Mouse (Mus musculus) hematopoietic stem cell, adult 5-6 weeks (primary cell): ENCODE measurements around the gene Syna. TPM values are rescaled to one million over a fixed set of nuclear protein-coding genes. Genes with fewer than 3 reads are reported as not detected.

ENCODE experiments used
- ATAC-seq, 2 experiments: fragments of 125-278 bp in 1 of 2; replicated peaks in 1 of 2; 2 replicates each; pipeline ENCODE4 v1.8.0; 2016 to 2017; ENCODE audit warnings: inconsistent platforms in 2 of 2, mild to moderate bottlenecking in 2 of 2, moderate number of reproducible peaks in 2 of 2, low read depth in 1 of 2, moderate TSS enrichment in 1 of 2; ENCODE audit not compliant: low FRiP score in 2 of 2, poor library complexity in 2 of 2, severe bottlenecking in 2 of 2, insufficient read depth in 1 of 2, low TSS enrichment in 1 of 2
- total RNA-seq: library from RNA; stranded (forward); fragments of 172-1452, 232-1000 nt; gene quantifications from 2 replicates; pipeline ENCODE4 v1.2.3, GENCODE M21; 2017

Syna gene
- total RNA-seq, 1 experiment from 2014 or later, result not detected

DNA sequence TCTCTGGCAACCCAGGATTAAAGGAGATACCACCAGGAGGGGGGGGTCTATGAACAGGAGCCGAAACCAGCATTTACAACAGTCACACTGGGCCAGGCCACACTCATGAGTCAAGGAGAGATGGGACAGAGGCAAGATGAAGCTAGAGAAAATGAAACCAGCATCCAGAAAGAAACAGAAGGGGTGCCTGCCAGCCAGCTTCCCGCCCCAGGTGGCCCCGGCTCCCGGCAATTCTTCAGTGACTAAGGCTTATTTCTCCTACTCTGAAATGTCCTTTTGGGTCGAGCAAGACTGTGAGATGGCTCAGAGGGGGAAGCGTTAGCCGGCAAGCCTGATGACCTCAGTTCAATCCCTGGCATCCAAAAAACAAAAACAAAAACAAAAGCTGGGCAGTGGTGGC lies 13.2 kb downstream of the Syna start:
- no peak for ATAC-seq

DNA sequence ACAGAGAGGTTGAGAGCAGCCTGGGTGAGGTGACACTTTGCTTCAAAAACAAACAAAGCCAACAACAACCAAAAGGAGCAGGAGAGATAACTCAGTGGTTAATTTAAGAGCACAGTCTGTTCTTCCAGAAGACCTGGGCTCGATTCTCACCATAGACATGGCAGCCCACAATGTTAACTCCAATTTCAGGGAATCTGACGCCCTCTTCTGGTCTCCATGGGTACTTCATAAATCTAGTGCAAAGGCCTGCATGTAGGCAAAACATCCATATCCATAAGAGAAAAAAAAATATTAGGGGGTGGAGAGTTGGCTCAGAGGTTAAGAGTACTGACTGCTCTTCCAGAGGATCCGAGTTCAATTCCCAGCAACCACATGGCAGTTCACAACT lies 14.7 kb downstream of the Syna start:
- ATAC-seq, result no peak; a peak in 1 of 4 replicates

DNA sequence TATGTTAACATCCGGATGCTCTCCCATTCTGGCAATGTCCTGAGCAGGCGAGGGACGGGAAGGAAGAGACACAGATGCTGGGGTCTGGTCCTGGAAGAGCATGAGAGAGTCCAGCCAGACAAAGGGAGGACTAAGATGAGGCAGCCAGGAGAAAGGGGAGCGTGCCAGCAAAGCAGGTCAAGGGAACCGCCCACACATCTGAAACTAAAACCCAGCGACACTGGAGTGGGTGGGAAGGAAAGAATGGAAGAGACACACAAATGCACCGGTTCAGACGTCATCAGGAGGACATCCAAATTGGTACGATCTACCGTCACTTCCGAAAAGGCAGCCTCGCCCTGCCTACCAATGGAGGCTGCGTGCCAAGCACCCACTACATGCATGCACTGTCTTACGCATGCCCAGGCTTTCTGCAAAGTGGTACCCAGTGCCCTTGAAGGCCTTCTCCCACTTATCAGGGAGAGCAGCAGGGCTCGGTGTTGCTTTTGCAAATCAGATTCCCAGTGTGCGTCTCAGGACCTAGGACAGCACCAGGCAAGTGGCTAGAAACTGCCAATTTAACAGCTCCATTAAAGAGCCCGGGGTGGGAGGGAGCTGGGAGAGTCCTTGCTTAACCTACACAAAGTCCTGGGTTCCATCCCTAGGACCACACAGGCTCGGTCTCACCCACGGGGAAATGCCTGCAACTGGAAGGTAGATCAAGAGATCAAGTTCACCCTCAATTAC lies 15.3 kb downstream of the Syna start:
- ATAC-seq, result no peak

DNA sequence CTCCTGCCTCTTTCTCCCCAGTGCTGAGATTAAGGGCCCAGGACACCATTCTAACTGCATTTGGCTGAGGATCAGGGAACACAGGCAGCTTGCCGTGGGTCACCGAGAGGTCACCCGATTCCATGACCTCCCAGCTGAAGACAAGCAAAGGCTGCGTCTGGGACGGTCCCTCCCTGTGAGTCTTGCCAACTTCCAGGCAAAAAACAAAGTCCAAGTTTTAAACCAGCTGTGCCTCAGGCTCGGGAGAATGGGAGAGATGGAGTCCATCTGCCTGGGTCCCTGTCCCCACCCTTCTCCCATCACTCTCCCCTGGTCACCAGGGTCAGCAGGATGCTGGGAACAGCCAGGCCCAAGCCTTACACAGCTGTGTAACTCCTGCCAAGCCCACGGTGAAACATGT lies 18.3 kb downstream of the Syna start:
- no peak for ATAC-seq

DNA sequence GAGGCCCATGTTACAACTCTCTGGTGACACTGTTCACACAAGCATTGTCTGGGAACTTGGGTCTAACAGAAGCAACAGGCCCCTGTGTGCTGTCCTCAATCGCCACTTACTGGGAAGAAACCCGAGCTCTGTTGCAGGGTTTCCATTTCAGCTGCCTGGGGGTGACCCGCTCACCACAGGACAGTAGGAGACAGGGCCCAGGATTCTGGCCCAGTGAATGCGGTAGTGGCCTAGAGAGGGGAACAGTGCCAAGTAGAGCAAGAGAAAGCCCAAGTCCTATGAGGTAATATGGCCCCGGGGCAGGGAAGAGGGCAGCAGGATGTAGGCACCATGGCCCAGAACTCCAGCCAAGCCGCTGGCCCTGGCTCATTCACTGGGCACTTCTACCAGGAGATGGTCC lies 19.1 kb downstream of the Syna start:
- ATAC-seq, result no peak

DNA sequence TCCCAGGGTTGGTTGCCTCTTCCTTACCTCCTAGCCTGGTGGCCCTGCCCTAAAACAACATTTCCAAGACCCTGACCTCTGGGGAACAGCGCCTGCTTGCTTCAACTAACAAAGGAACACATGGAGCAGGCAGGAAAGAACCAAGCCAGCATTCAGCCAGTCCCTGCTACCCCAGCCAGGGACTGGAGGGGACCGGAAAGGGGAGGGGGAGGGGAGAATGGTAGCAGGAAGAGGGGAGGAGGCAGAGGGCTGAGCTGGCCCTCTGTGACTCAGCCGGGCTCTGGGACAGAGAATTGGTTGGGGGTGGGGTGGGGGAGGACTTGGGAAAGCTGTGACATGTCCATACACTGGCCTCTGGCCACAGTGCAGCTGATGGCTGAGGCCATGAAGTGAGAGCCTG lies 20.1 kb downstream of the Syna start:
- peak; percentile 40 to 71; a peak in 3 of 4 replicates for ATAC-seq

DNA sequence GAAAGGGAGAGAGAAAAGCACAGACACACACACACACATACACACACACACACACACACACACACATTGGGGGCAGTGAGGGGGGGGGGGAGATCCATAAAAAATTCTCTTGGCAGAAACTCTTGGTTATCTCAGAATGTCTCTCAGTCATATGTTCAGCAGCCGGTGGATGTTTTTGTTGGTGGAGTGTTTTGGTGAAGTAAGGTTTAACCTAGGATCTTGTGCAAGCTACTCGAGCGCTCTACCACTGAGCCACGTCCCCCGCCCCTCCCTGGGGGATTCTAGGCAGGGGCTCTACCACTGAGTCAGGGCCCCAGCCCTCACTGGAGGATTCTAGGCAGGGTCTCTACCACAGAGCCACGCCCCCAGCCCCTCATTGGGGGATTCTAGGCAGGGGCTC lies 23.9 kb downstream of the Syna start:
- no peak for ATAC-seq

DNA sequence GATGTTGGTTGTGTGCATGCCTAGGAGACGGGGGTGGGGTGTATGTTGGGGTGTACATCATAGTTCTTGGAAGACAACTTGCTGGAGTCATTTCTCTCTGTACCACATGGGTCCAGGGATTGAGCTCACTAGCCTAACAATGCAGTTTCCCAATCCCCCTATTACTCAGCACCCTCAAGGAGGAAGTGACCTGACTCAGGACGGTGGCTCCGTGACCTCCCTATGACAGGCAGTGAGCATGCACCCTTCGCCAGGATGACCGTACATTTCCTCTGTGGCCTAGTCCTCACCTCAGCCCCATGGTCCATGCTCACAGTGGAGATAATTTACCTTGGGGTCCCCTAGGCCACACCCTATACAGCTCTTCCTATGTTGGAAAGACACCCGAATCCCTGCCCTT lies 27.6 kb downstream of the Syna start:
- ATAC-seq, result peak; percentile 75 to 85

DNA sequence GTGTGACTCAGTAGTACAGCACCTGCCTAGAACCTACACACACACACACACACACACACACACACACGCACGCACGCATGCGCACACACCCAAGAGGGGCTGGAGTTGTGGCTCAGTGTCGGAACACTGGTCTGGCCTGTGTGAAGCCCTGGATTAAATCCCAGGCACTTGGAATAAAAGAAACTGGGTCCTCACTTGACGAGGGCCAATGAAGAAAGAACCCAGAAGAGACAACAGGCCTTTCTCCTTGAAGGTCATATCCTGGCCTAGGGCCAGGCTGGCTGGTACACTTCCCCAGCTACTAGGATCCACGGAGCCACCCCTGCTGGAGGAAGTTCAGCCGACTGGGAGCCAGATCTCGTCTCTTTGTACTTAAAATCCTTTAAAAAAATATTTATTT lies 28.4 kb downstream of the Syna start:
- no peak for ATAC-seq

DNA sequence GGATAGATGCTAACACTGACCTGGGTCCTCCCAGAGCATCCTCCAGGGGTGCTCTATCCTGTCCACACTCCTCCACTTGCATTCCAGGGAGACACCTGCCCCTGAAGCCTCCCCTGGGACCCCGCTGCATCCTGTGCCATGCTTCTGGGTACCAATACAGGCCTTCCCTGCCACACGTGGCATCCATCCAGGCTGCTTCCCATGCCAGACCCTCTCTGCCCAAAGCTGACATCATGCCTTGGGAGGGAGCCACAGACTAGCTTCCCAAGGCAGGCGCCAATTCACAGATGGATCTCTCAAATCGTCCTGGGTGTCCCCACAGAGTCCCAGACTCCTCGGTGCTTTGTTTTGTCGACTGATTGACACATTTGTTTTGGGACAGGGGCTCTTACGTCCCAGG lies 29.1 kb downstream of the Syna start:
- ATAC-seq, result no peak

DNA sequence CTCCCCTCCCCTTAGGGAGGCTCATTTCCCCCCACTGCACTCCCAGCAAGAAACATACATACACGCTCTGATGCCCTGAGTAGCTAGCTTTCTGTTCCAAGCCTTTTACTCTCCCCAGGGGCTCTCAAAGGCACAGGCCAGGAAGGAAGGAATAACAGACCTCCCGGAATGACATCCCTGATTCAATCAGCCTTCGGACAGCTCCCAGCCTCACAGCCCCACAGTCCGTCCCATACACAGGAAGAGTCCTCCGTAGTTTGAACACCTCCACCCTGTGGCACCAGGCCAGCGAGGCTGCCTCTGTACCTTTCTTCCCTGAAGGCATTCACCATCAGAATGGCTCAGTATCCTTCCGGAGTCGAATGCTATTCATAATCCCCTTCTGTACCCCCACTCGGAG lies 31.5 kb downstream of the Syna start:
- no peak for ATAC-seq

DNA sequence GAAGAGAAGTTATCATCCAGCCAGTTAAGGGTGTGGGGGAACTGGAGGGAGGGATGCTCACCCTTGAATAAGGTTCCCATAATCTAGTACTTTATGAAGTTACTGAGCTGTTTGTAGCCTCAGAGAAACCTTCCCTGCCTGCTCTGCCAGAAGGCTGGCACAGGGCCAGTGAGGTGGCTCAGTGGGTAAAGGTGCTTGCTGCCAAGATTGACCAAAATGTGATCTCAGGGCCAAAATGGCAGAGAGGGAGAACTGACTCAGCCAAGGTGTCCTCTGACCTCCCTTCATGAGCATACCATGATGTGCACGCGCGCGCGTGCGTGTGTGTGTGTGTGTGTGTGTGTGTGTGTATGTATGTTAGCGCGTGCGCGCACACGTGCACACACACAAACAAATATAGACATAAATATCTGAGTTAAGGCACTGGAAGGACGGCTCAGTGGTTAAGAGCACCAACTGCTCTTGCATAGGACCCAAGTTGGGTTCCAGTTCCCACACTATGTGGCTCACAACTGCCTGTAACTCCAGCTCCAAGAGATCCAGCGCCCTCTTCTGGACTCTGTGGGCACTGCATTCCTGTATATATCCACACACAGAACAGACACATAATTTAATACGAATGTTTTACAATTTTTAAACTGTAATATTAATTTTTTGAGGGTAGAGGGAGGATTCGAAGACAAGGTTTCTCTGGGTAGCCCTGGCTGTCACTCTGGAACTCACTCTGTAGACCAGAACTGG lies 33.8 kb downstream of the Syna start:
- ATAC-seq, result no peak

DNA sequence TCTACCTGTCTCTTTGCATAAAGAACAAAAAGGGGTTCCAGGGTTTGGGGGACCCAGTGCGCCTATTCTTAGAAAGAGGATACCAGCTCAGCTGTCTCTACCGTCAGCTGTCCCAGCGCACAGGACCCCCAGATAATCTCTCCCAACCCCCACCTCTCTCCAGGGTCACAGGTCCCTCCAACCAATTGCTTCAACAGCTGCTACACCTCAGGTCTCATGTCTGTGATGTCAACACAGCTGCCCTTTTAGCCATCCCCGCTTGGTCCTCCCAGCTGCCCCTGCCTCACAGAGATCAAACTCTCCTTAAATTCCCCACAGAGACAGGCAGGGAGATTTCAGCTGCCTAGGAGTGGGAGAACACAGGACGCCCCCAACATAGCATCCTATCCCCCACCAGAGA lies 36.2 kb downstream of the Syna start:
- no peak for ATAC-seq

DNA sequence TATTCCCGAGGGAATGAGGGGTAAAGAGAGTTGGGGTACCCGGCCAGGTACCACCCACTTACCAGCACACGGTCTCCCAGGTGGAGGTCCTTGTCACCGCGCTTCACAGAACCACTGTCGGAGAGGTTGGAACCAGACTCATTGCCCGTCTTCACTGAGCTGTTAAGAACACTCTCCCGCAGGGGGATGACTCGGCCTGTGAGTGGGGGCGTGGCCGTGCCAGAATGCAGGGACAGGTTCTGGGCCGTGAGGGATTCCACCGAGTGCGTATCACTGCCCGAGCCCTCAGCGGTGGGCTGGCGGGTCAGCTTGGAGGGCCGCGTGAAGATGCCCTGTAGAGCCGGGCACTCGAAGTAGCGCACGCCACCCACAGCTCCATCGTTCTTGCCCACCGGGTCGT lies 37.4 kb downstream of the Syna start:
- ATAC-seq, result no peak

DNA sequence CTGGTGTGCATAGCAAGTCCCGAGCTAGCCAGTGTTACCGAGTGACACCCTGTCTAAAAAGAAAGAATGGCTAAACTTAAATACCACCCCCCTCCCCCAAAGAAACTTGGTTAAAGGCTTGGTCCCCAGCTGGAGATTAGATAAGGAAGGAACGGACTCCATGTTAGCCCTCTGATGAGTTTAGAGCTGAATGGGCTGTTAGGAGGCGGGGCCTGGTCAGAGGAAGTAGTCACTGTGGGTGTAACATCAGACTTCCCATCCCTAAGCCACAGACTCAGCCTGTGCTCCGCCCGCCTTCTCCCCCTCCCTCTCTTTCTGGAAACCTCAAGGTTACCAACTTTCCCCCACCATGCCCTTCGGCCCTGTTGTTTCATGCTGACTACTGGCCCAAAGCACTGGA lies 38.2 kb downstream of the Syna start:
- peak; percentile 89 to 96 for ATAC-seq

DNA sequence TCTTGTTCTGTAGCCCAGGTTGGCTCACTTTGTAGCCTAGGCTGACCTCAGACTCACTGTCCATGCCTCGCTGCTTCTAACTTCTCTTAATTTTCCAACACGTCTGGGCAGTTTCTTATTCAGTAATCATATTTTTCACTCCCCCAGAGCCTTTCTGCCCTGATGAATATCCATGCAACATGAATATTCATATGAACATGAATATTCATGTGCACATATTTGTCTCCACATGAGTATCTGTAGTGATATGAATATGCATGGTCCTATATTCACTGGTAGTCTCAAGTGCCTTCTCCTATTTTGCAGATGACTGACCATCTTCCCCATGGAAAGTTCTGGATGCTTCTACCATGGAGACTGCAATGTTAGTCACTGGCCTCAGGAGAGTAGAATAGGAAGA lies 38.8 kb downstream of the Syna start:
- ATAC-seq, result no peak

DNA sequence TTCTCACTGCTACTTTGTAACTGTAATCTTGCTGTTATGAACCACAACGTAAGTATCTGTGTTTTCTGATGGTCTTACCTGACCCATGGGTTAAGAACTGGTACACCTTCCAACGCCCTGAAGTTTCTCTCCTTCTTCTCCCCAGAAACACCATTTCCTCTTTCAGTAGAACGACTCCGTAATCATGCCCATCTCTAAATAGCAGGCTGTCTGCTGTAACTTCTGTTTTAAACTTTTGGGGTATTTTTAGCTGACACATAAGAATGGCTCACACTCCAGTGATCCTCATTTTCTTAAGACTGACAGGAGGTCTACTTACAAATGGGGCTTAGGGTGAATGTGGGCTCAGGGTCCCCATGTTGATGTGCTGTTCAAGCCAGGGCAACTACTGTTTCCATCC lies 39.9 kb downstream of the Syna start:
- ATAC-seq, result no peak

DNA sequence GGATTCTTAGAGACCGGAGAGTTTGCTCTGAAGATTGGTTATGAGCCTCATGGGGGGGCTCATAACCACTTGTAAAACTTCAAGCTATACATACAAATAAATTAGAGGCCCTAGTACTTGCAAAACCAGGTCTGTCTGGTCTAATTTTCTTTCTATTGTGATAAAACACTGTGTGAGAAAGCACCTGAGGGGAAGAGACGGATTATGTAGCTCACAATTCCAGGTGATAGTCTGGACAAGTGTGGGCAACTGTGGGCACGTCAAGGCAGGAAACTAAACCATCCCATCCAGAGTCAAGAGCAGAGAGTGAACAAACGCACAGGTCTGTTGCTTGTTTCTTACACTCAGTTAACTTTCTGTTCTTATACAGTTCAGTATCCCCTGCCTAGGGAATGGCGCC lies 40.5 kb downstream of the Syna start:
- no peak for ATAC-seq

DNA sequence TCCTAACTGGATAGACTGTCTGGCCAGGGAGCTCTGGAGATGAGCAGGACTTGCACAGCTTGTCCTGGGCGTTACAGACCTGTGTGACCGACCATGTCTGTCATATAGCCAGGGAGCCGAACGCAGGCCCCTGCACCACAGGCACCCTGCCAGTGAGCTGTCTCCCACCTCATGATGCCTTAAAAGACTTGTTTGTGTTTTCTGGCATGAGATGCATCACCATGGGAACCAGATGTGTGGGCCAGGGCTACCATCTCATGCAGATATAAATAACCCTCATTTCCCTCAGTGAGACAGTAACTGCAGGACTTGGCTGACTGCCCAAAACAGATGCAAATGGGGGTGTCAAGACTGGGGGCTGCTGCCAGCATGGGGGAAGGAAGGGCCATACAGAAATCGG lies 47.9 kb downstream of the Syna start:
- no peak for ATAC-seq
